Mouse (Mus musculus): ENCODE measurements around the gene Gm14443. TPM values are rescaled to one million over a fixed set of nuclear protein-coding genes. Genes with fewer than 3 reads are reported as not detected.
A peak's percentile ranks its signal among the peaks of the same experiment; 100 is the strongest.
"Not testable (repeated sequence)": the region's sequence is repeated elsewhere in the genome, so short reads cannot be mapped to it uniquely, and the experiment has no call there.

Gm14443 gene
- polyA plus RNA-seq, 1 experiment from 2014 or later: 1.6 TPM

GRCm38 (mm10) chr2:175156696-175157095, 19.0 kb downstream of the Gm14443 start:
- Histone ChIP-seq H3K27ac (no peak overlapping the region), H3K27me3 (no peaks in the 10 kb centered on the region), H3K4me2 (no peak overlapping the region), H3K36me3 (no peaks in the 10 kb centered on the region), H3K4me3 (replicated peaks) (no peak overlapping the region), H3K9me3 (peaks cover 23% of the 10 kb centered on the region), H3K9ac (replicated peaks) (no peak overlapping the region), H3K4me1 (replicated peaks) (no peaks in the 10 kb centered on the region)
- 89% methylated on average over 13 of the region's 13 CpGs for WGBS
- no peak for ATAC-seq (ENCODE audit: insufficient number of reproducible peaks, insufficient read depth, low FRiP score, low TSS enrichment, low read depth)

- not testable (repeated sequence) for H3K9ac ChIP-seq (replicated peaks); H3K4me1 ChIP-seq (replicated peaks); H3K27ac ChIP-seq; H3K9me3 ChIP-seq; ATAC-seq (ENCODE audit: insufficient number of reproducible peaks, insufficient read depth, low FRiP score, low TSS enrichment, low read depth); H3K36me3 ChIP-seq; H3K27me3 ChIP-seq
- WGBS: 4% methylated on average over 1 of the region's 2 CpGs
- Histone ChIP-seq H3K4me3 (replicated peaks) (peak within 1 kb of the TSS; percentile 47), H3K4me2 (peak within 1 kb of the TSS; percentile 48)
Measured at GRCm38 (mm10) chr2:175141993-175142295, 33.7 kb downstream of the Gm14443 start, which contains the start of gene Gm14399. Gm14399 (minus strand) TSS chr2:175142012.

- not testable (repeated sequence) for H3K27ac ChIP-seq; H3K4me1 ChIP-seq (replicated peaks); H3K9ac ChIP-seq (replicated peaks); ATAC-seq (ENCODE audit: insufficient number of reproducible peaks, insufficient read depth, low FRiP score, low TSS enrichment, low read depth); H3K9me3 ChIP-seq; H3K36me3 ChIP-seq; H3K27me3 ChIP-seq
- 4% methylated on average over 25 of the region's 25 CpGs for WGBS
- peak overlapping the region; percentile 47 for H3K4me3 ChIP-seq (replicated peaks)
- peak overlapping the region; percentile 48 for H3K4me2 ChIP-seq
Measured at GRCm38 (mm10) chr2:175141118-175141992, 34.3 kb downstream of the Gm14443 start.

GRCm38 (mm10) chr2:175140624-175141023, 35.0 kb downstream of the Gm14443 start:
- not testable (repeated sequence) for H3K9me3 ChIP-seq; H3K4me1 ChIP-seq (replicated peaks); H3K27ac ChIP-seq; ATAC-seq (ENCODE audit: insufficient number of reproducible peaks, insufficient read depth, low FRiP score, low TSS enrichment, low read depth); H3K4me3 ChIP-seq (replicated peaks); H3K9ac ChIP-seq (replicated peaks); H3K27me3 ChIP-seq; H3K36me3 ChIP-seq; H3K4me2 ChIP-seq

Other genes with a start within 250 kb of the Gm14443 start
- gene Gm14444, start 165.6 kb downstream of the Gm14443 start, polyA plus RNA-seq (2016; fragmentation: Nextera tagmentation; extraction: Ambion mirVana): not detected in 2 replicates
- 0.93 TPM in 1 of 2 replicates, not detected in the other for gene Gm14393, start 108.1 kb downstream of the Gm14443 start, polyA plus RNA-seq (2016; fragmentation: Nextera tagmentation; extraction: Ambion mirVana)
- 4.9 TPM in 2 replicates for gene Gm14399, start 33.9 kb downstream of the Gm14443 start, polyA plus RNA-seq (2016; fragmentation: Nextera tagmentation; extraction: Ambion mirVana)
- 6.9 and 12.3 TPM in 2 replicates for gene Gm14391, start 31.0 kb upstream of the Gm14443 start, polyA plus RNA-seq (2016; fragmentation: Nextera tagmentation; extraction: Ambion mirVana)
- gene Gm14440, start 99.3 kb upstream of the Gm14443 start, polyA plus RNA-seq (2016; fragmentation: Nextera tagmentation; extraction: Ambion mirVana): 0.06 and 4.1 TPM in 2 replicates
- gene Gm4631, start 162.3 kb upstream of the Gm14443 start, polyA plus RNA-seq (2016; fragmentation: Nextera tagmentation; extraction: Ambion mirVana): 22.9 and 24.5 TPM in 2 replicates
- gene Zfp968, start 196.6 kb upstream of the Gm14443 start, polyA plus RNA-seq (2016; fragmentation: Nextera tagmentation; extraction: Ambion mirVana): 4.5 and 4.8 TPM in 2 replicates